Mouse (Mus musculus): ENCODE data around the gene Rgl2. TPM values are rescaled to one million over a fixed set of nuclear protein-coding genes. Genes with fewer than 3 reads are reported as not detected.
"Not testable (repeated sequence)": the region's sequence is repeated elsewhere in the genome, so short reads cannot be mapped to it uniquely, and the experiment has no call there.

Rgl2 gene
- total RNA-seq, 2 experiments from 2014 or later: 38.2 to 44.6 TPM

DNA sequence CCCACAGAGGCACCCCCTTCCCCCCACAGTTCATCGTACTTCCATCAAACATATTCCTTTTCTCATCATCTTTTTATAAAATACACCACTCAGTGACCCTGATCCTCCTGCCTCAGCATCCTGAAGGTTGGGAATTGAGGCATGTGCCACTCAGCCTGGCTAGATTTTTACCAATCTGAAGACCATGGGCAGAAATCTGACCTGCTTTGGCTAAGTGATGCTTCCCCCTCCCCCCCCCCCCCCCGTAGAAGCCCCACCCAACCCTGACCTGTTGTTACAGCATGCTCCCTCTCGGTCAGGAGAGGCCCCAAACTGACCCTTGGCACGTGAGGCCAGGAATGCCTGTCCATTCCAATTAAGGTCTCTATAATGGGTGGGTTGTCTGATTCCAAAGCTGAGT, 24.5 kb upstream of the Rgl2 start, which contains the start of gene Platr17:
Gene Platr17, plus strand, starts transcription at position 301 of the 400 bp plus-strand sequence.
- DNase-seq (ENCODE audit: low spot score); intact Hi-C loops (cut with DNase I): not testable (repeated sequence)

DNA sequence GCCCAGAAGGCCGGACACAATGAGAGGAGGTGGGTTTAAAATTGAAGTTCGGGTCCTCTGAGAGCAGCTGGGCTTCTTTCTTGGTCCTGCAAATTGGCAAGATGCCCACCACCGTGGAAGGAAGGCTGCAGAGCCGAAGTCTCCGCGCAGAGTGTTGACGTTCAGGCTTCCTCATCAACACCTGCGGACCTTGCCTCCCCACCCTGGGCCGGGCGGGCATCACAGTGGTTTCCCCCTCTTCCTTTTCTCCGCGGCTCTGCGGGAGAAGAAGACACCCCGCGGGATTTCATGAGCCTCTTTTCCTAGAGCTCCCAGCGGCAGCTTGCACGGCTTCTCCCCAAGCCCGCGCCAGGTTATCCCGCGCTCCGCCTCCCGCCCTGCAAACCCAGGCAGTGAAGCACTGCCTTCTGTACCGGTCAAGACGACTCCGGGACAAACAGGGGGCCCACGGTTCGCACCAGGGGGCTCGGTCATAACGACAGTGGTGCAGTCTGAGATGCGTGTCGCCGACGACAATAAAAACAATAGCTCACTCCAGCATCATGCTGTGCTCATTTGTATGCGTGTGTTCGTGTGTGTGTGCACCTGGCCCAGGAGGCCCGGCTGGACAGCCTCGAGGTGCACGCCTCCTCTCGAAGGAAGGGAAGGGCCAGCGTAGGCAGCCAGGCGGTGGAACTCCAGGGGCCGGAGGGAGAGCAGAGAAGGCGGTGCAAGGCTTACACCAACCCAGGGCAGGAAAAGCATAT, 20.8 kb upstream of the Rgl2 start:
- DNase-seq (ENCODE audit: low spot score): no peak
- intact Hi-C loops (cut with DNase I): no loop called here

DNA sequence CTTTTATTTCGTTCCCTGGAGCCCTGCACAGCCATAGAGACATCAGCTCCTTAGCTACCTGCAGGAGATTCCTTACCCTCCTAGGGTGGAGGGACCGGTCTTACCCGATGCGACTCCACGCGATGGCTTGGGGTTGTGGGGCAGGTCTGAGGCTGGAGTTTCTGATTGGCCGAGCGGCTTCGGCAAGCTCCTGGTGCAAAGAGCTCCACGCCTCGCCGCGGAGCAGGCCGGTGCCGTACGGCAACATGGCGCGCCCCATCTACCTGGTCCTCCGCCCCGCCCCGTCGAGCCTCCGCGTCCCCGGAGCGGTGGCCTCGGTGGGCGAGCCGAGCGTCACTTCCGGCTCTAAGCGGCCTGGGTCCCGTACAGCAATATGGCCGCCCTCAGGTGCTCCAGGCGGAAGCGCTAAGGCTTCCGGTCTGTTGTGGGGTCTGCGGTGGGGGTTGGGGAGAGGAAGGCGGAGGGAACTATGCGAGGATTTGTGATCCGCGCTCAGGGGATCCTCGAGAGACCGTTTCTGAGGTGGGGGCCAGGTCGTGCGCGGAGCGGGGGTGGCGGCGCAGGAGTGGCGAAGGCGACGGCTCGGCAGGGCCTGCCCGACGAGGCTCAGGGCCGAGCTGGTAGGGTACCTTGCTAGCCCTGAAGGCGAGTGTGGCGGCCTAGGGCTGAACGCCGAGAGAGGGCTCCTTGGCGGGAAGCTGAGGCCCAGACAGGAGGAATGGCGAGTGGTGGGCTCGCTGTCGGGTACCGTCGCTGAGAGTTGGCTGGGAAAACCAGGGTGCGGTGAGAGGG, 20.1 kb upstream of the Rgl2 start, which contains the start of gene Daxx:
Gene Daxx, plus strand, starts transcription at position 338 of the 792 bp plus-strand sequence.
- intact Hi-C loops (cut with DNase I): no loop called here
- DNase-seq (ENCODE audit: low spot score): peak; percentile 98

DNA sequence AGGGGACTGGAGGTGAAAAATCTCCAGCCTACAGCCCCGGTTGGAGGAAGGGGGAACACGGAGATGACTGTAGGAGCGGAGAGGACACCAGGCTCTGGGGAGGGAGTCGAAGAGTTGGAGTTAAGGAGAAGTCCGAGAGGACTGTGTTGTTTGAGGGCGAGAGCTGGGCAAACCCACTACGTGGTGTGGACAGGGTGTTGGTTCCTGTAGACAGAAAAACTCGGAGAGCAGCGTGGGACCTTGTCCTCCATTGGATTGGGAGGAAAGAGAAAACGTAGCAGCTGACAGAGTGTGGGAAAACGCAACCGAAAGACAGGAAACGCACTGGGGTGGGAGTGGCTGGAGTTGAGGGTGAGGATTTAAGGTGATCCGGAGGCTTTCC, 19.5 kb upstream of the Rgl2 start:
- DNase-seq (ENCODE audit: low spot score): peak; percentile 35
- intact Hi-C loops (cut with DNase I): no loop called here

DNA sequence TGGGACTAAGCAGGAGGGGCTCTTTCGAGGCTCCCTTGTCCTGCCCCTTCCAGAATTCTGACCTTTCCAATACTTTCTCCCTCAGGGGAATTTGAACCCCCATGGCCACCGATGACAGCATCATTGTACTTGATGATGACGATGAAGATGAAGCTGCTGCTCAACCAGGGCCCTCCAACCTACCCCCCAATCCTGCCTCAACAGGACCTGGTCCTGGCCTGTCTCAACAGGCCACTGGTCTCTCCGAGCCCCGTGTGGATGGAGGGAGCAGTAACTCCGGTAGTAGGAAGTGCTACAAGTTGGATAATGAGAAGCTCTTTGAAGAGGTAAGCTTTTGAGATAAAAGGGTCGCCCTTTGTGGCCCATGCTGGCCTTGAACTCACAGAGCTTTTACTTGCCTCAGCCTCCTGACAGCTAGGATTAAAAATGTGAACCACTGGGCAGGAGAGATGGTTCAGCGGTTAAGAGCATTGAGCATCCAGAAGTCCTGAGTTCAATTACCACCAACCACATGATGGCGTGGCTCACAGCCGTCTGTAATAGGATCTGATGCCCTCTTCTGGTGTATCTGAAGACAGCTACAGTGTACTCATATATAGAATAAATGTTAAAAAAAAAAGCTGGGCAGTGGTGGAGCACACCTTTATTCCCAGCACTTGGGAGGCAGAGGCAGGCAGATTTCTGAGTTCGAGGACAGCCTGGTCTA, 18.8 kb upstream of the Rgl2 start:
- DNase-seq (ENCODE audit: low spot score): no peak
- intact Hi-C loops (cut with DNase I): no loop called here

DNA sequence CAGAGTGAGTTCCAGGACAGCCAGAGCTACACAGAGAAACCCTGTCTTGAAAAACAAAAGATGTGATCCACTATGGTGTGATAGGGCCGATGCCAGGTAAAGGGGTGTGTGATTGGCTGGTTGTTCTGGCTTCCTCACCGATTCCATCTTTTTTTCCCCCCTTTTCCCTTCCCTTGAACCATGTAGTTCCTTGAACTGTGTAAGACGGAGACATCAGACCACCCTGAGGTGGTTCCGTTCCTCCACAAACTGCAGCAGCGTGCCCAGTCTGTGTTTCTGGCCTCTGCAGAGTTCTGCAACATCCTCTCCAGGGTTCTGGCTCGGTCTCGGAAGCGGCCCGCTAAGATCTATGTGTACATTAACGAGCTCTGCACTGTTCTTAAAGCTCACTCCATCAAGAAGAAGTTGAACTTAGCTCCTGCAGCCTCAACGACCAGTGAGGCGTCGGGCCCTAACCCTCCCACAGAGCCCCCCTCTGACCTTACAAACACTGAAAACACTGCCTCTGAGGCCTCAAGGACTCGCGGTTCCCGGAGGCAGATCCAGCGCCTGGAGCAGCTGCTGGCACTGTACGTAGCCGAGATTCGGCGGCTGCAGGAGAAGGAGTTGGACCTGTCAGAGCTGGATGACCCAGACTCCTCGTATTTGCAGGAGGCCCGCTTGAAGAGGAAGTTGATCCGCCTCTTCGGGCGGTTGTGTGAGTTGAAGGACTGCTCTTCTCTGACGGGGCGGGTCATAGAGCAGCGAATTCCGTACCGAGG, 18.1 kb upstream of the Rgl2 start:
- DNase-seq (ENCODE audit: low spot score): no peak
- intact Hi-C loops (cut with DNase I): no loop called here

DNA sequence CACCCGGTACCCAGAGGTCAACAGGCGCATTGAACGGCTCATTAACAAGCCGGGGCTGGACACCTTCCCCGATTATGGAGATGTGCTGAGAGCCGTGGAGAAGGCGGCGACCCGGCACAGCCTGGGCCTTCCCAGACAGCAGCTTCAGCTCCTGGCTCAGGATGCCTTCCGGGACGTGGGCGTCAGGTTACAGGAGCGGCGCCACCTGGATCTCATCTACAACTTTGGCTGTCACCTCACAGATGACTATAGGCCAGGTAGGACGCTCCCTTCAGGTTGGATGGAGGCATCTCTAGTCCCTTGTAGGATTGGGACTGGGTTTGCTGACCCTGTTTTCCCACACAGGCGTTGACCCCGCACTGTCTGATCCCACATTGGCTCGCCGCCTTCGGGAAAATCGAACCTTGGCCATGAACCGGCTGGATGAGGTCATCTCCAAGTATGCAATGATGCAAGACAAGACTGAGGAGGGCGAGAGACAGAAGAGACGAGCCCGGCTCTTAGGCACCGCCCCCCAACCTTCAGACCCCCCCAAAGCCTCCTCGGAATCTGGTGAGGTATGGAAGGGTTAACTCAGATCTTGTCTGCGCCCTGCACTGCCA, 17.4 kb upstream of the Rgl2 start:
- DNase-seq (ENCODE audit: low spot score): no peak
- intact Hi-C loops (cut with DNase I): no loop called here

DNA sequence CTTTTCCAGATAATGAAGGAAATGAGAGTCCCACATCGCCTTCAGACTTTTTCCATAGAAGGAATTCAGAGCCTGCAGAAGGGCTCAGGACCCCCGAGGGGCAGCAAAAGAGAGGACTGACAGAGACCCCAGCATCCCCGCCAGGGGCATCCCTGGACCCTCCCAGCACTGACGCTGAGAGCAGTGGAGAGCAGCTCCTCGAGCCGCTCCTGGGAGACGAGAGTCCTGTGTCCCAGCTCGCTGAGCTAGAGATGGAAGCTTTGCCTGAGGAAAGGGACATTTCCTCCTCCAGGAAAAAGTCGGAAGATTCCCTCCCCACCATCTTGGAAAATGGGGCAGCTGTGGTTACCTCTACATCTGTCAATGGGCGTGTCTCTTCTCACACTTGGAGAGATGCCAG, 16.1 kb upstream of the Rgl2 start:
- DNase-seq (ENCODE audit: low spot score): no peak
- intact Hi-C loops (cut with DNase I): no loop called here

DNA sequence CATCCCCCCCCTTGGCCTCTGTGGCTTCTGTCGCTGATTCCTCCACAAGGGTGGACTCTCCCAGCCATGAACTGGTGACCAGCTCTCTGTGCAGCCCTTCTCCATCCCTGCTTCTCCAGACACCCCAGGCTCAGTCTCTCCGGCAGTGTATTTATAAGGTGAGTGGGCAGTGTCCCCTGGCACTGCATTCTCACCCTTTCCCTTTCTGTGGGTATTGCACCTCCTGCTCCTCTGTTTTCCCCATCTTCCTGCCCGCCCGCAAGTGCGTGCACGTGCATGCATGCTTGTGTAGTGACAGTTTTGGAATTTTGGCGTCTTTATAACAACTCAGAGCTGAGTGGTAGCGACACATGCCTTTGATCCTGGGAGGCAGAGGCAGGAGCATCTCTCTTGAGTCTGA, 15.4 kb upstream of the Rgl2 start:
- DNase-seq (ENCODE audit: low spot score): no peak

DNA sequence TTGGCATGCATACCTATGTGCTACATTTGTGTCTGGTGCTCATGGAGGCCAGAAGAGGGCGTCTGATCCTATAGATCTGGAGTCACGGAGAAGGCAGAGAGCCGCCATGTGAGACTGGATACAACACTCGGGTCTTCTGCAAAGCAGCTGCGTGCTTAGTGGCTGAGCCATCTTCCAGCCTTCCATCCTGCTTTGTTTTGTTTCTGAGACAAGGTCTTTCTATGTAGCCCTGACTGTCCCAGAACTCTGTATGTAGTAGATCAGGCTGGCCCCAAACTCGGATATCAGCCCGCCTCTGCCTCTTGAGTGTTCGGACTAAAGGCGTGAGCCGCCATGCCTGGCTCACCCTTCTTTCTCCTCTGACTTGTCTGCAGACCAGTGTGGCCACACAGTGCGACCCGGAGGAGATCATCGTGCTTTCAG, 14.4 kb upstream of the Rgl2 start:
- intact Hi-C loops (cut with DNase I): no loop called here
- DNase-seq (ENCODE audit: low spot score): no peak

More for the DNA sequence above, 15.4 kb upstream of the Rgl2 start:
- intact Hi-C loops (cut with DNase I): no loop called here

DNA sequence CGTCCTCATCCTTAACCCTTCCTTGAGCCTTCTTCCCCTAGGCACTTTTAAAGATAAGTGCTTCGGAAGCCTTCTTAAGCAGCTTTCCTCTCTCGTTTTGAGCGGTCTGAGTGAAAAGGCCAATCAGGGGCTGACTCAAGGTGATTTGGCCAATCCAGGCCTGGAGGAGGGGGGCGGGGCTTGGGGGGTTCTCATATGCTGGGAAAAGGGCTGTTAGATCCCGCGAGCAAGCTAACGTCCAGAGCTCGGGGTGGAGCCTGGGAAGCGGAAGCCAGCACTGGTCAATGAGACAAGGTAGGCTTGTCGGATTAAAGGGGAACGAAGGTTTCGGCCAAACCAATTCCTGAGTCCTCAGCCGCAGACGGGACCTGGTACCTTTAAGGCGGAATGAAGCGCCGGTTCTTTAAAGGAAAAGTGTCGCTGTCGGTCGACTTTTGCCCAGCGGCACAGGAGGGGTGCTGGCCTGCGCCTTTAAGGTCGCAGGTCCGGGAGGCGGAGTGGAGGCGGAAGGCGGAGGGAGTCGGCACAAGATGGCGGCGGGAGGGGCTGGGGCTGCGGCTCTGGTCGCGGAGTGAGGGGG, 13.6 kb upstream of the Rgl2 start, which contains the start of the genes Tapbp and Zbtb22:
Gene Tapbp, plus strand, starts transcription at position 229 of the 580 bp plus-strand sequence.
Gene Zbtb22, plus strand, starts transcription at position 234 of the 580 bp plus-strand sequence.
- intact Hi-C loops (cut with DNase I): no loop called here
- peak; percentile 95 for DNase-seq (ENCODE audit: low spot score)

DNA sequence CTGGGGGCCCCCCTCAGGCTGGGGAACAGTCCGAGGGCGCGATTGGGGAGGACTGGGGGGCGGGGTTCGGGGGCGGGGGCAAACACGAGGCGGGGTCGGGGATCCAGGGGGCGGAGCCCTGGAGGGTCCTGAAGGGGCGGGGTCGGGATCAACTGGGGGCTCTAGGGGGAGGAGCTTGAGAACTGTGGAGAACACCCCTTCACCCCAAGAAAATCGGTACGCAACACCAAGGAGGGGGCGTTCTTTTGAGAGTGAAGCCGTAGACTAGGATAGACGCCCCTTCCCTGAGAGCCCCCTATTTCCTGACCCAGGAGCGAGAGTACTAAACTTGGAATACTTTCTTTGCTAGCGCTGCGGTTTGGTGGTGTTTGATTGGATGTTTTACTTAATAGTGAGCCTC, 13.0 kb upstream of the Rgl2 start:
- intact Hi-C loops (cut with DNase I): no loop called here
- no peak for DNase-seq (ENCODE audit: low spot score)

DNA sequence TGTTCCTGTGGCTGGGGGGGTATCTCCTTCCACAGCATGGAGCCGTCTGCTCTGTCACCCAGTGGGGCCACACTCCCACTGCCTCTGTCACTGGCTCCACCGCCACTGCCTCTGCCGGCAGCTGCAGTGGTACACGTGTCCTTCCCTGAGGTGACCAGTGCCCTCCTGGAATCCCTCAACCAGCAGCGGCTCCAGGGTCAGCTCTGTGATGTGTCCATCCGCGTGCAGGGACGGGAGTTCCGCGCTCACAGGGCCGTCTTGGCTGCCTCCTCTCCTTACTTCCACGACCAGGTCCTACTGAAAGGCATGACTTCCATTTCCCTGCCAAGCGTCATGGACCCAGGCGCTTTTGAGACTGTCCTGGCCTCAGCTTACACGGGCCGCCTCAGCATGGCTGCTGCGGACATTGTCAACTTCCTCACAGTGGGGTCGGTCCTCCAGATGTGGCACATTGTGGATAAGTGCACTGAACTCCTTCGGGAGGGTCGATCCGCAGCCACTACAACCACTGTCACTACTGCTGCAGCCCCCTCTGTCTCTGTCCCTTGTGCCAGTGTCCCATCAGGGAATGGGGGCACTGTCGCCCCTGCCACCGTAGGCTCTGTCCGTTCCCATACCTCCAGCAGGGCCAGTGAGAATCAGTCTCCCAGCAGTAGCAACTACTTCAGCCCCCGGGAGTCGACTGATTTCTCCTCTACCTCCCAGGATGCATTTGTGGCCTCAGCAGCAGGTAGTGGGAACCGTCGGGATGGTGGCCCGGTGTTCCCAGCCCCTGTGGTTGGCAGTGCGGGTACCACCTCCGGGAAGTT, 12.3 kb upstream of the Rgl2 start:
- DNase-seq (ENCODE audit: low spot score): no peak
- intact Hi-C loops (cut with DNase I): no loop called here

DNA sequence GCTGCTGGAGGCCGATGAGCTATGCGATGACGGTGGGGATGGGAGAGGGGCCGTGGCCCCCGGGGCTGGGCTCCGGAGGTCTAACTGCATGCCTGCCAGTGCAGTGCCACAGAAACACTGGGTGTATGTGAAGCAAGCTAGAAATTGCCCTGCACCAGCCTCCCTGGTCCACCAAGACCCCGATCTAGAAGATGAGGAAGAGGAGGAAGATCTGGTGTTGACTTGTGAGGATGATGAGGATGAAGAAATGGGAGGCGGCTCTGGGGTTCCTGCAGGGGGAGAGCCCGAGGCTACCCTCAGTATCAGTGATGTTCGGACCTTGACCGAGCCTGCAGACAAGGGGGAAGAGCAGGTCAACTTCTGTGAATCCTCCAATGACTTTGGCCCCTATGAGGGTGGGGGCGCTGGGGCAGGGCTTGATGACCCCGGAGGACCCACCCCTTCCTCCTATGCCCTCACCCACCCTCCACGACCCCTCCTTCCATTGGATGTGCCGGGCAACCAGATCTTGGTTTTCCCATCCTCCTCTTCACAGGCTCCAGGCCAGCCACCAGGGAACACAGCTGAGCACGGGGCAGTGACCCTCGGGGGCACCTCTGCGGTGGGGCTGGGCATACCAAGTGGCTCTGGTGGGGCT, 11.6 kb upstream of the Rgl2 start:
- DNase-seq (ENCODE audit: low spot score): no peak
- intact Hi-C loops (cut with DNase I): no loop called here

DNA sequence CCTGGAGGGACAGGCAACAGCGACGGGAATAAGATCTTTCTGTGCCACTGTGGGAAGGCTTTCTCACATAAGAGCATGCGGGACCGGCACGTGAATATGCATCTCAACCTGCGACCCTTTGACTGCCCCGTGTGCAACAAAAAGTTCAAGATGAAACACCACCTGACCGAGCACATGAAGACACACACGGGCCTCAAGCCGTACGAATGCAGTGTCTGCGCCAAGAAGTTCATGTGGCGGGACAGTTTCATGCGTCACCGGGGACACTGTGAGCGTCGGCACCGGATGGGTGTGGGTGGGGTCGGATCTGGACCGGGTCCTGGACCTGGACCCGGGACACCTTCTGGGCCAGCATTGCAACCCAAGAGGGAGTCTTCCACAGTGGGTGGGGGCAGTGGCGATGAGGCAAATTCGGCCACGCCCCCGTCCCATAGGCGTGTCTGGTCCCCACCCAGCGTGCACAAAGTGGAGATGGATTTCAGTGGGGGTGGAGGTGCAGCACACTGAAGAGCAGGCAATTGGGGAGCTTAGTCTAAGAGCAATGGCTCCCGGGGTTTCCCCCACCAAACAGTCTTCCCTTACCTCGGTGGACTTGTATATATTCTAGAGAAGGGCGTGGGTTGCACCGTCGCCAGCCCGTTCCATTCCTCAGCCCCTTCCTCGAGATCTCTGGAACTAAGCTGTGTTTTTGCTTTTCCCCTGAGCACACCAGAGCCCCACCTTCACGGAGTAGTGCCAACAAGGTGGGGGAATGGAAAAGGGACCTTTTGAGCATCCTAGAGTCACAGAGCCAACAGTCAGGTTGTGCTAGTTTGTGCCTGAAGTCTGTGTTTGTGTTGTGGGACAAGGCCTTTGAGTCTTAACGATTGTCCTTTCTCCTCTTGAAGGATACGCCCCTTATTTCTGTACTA, 10.8 kb upstream of the Rgl2 start:
- intact Hi-C loops (cut with DNase I): no loop called here
- peak; percentile 31 for DNase-seq (ENCODE audit: low spot score)

All from heart, postnatal 25 days (tissue).